Mouse (Mus musculus) fat pad, adult 2 months (tissue): ENCODE measurements around the gene Mindy2.
"Not testable (repeated sequence)": the region's sequence is repeated elsewhere in the genome, so short reads cannot be mapped to it uniquely, and the experiment has no call there.

Experiments used
- DNase-seq: peaks from one replicate; pipeline ENCODE4 v3.0.0-alpha.2; 2011; ENCODE audit warnings: low read depth, low spot score; ENCODE audit errors: extremely low read depth

Gene Mindy2

GRCm38 (mm10) chr9:70585172-70585571 lies 71.8 kb downstream of the Mindy2 start:
- DNase-seq = no peak

- no peak for DNase-seq
Measured at GRCm38 (mm10) chr9:70584641-70585040, 72.3 kb downstream of the Mindy2 start.

- DNase-seq = no peak
Measured at GRCm38 (mm10) chr9:70580956-70581355, 76.0 kb downstream of the Mindy2 start.

- no peak for DNase-seq
Measured at GRCm38 (mm10) chr9:70578123-70578522, 78.9 kb downstream of the Mindy2 start.

- no peak for DNase-seq
Measured at GRCm38 (mm10) chr9:70570351-70570750, 86.6 kb downstream of the Mindy2 start.

- no peak for DNase-seq
Measured at GRCm38 (mm10) chr9:70567651-70568050, 89.3 kb downstream of the Mindy2 start.

GRCm38 (mm10) chr9:70562825-70563224 lies 94.1 kb downstream of the Mindy2 start:
- DNase-seq = no peak

- DNase-seq = no peak
Measured at GRCm38 (mm10) chr9:70556796-70557195, 100.2 kb downstream of the Mindy2 start.

GRCm38 (mm10) chr9:70555431-70555830 lies 101.5 kb downstream of the Mindy2 start:
- no peak for DNase-seq

- not testable (repeated sequence) for DNase-seq
Measured at GRCm38 (mm10) chr9:70552233-70552632, 104.7 kb downstream of the Mindy2 start.

- DNase-seq = no peak
Measured at GRCm38 (mm10) chr9:70551524-70551923, 105.5 kb downstream of the Mindy2 start.
